Mouse (Mus musculus) heart, postnatal 0 days (tissue): ENCODE results near the gene Akt1. TPM values are rescaled to one million over a fixed set of nuclear protein-coding genes. Genes with fewer than 3 reads are reported as not detected.

Experiments
- ATAC-seq: fragments of 200-750 bp; cut with Nextera tagmentation; 2 replicates; pipeline ENCODE4 v1.8.0; 2017; ENCODE audit warnings: low read depth, moderate number of reproducible peaks, moderate library complexity; ENCODE audit not compliant: insufficient read depth
- DNase-seq: peaks from one replicate; pipeline ENCODE4 v3.0.0-alpha.2; 2016; ENCODE audit warnings: low spot score
- H3K27ac ChIP-seq: fragments of 300-500 bp; sonication (generic); 2 replicates; pipeline ENCODE4 v1.5.1; 2014; ENCODE audit warnings: low read depth, mild to moderate bottlenecking
- H3K27me3 ChIP-seq: fragments of 300-500 bp; sonication (generic); 2 replicates; pipeline ENCODE4 v1.6.1; 2014; ENCODE audit warnings: low read length, mixed read lengths; ENCODE audit not compliant: control insufficient read depth, insufficient read depth
- H3K36me3 ChIP-seq: fragments of 300-500 bp; sonication (generic); replicated peaks from 2 replicates; pipeline ENCODE4 v1.6.1; 2014; ENCODE audit warnings: low read length, mixed read lengths; ENCODE audit not compliant: control insufficient read depth, insufficient read depth
- H3K4me1 ChIP-seq: fragments of 300-500 bp; sonication (generic); 2 replicates; pipeline ENCODE4 v1.6.1; 2014; ENCODE audit warnings: antibody characterized with exemption; ENCODE audit not compliant: control insufficient read depth, insufficient read depth
- H3K4me2 ChIP-seq: fragments of 300-500 bp; sonication (generic); 2 replicates; pipeline ENCODE4 v1.6.1; 2014; ENCODE audit warnings: low read depth, mild to moderate bottlenecking, low read length, moderate library complexity
- H3K4me3 ChIP-seq: fragments of 300-500 bp; sonication (generic); 2 replicates; pipeline ENCODE4 v1.5.1; 2014; ENCODE audit warnings: low read depth, low read length
- H3K9ac ChIP-seq: fragments of 300-500 bp; sonication (generic); replicated peaks from 2 replicates; pipeline ENCODE4 v1.6.1; 2014; ENCODE audit warnings: low read depth, low read length, mixed read lengths
- H3K9me3 ChIP-seq: fragments of 300-500 bp; sonication (generic); replicated peaks from 2 replicates; pipeline ENCODE4 v1.6.1; 2016; ENCODE audit warnings: low read length; ENCODE audit not compliant: control insufficient read depth
- CTCF ChIP-seq: IDR thresholded peaks from 2 replicates; pipeline ENCODE4 v1.5.1; 2016; ENCODE audit warnings: antibody characterized with exemption, control low read depth, low read depth
- EP300 ChIP-seq: IDR thresholded peaks from 2 replicates; pipeline ENCODE4 v1.6.1; 2016; ENCODE audit warnings: antibody characterized with exemption, low read depth
- WGBS: fragments of 180-500 bp; shearing (Covaris S2); extraction: QIAGEN DNeasy Blood & Tissue Kit; methylation state at CpG from one replicate; pipeline ENCODE4 v1.1.7; 2014; 5-methylcytosine and 5-hydroxymethylcytosine counted together
- polyA plus RNA-seq: library from polyadenylated mRNA; unstranded; fragments of >200 nt; fragmentation: Nextera tagmentation; extraction: Ambion mirVana; gene quantifications from 2 replicates; pipeline ENCODE4 v1.2.1, GENCODE M21; 2015
- total RNA-seq: library from RNA; depleted of rRNA; stranded (reverse); fragments of >200 nt; gene quantifications from 2 replicates; pipeline ENCODE4 v1.2.3, GENCODE M21; 2014; ENCODE audit warnings: low replicate concordance

Akt1 gene
- total and polyA plus RNA-seq, 2 experiments from 2014 or later, result 70.9 to 206 TPM

DNA sequence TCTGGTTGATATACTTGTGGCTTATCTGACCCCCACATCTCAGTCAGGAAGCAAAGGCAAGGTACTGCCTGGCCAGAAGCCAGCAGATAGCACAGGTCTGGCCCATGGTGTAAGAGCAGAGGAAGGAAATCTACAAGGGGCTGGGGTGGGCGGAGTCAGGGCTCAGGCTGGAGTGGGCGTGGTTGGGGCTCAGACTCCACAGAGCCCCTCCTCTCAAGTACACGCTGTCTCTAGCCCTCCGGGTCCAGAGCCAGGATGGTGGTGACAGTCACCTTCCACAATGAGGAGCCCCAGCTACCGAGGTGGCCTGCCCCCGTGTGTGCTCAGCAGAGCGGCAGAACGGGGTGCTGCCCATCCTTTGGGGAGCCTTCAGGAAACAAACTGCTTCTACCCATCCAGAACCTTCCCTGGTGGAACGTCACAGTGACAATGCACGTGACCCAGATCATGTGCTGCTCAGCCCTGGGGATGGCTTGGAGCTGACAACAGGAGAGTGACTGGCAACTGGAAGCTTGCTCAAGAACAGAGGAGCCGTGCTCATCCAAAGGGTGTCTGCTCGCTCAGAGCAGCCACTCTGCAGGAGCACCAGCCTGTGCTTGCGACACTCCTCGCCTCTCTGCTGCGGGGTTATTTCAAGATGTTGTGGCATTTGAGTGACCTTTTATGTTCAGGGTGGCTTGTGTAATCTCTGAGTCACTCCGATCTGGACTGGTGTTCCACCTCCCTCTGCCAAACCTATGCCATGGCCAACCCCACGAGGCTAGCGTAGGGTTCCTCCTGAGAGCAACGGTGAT is 45.6 kb downstream of the Akt1 start:
- peak; percentile 70 for DNase-seq

DNA sequence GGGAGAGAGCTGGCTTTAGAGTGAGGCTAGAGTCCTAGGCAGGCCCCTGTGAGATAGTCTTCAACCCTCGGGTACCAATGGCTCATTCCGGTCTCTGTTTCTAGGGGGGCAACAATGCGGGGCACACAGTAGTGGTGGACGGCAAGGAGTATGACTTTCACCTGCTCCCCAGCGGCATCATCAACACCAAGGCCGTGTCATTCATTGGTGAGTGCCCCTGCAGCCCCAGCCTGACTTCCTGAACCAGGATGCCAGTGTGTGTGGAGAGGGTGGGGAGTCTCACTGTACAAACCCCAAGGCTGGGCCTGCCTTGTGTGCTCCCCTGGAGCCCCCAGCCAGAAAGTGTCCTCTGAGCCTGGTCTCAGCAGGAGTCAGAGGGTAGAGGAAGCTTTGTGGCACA is 46.5 kb downstream of the Akt1 start:
- H3K27me3 ChIP-seq, result no peaks in the 10 kb centered on the region
- H3K4me1 ChIP-seq, result peaks cover 33% of the 10 kb centered on the region
- no peak overlapping the region for H3K4me2 ChIP-seq
- peak overlapping the region; percentile 77; the same call in 1 of the 2 replicates for H3K27ac ChIP-seq
- no peak overlapping the region for H3K4me3 ChIP-seq
- 0 out of 2 replicates have a peak, but pooled peaks cover 5% of the 10 kb centered on the region for H3K36me3 ChIP-seq
- 78% methylated on average over 6 of the region's 6 CpGs for WGBS
- H3K9ac ChIP-seq, result no peak overlapping the region
- DNase-seq (no peak), ATAC-seq (no peak)
- H3K9me3 ChIP-seq, result no peaks in the 10 kb centered on the region
- TF ChIP-seq CTCF (no peak), EP300 (no peak)

More for the DNA sequence above, 45.6 kb downstream of the Akt1 start:
- H3K36me3 ChIP-seq, result 0 out of 2 replicates have a peak, but pooled peaks cover 10% of the 10 kb centered on the region
- H3K27me3 ChIP-seq, result no peaks in the 10 kb centered on the region
- peak overlapping the region; percentile 77 for H3K27ac ChIP-seq
- 13% methylated on average over 19 of the region's 19 CpGs for WGBS
- peak overlapping the region; percentile 55 for H3K4me2 ChIP-seq
- peak overlapping the region; percentile 25; the same call in 1 of the 2 replicates for H3K9ac ChIP-seq
- peak; percentile 70 for ATAC-seq
- TF ChIP-seq EP300 (0 out of 2 replicates have a peak, but pooled peaks have one; percentile 16), CTCF (no peak)
- peaks cover 28% of the 10 kb centered on the region for H3K4me1 ChIP-seq
- H3K9me3 ChIP-seq, result no peaks in the 10 kb centered on the region
- peak overlapping the region; percentile 20 for H3K4me3 ChIP-seq

DNA sequence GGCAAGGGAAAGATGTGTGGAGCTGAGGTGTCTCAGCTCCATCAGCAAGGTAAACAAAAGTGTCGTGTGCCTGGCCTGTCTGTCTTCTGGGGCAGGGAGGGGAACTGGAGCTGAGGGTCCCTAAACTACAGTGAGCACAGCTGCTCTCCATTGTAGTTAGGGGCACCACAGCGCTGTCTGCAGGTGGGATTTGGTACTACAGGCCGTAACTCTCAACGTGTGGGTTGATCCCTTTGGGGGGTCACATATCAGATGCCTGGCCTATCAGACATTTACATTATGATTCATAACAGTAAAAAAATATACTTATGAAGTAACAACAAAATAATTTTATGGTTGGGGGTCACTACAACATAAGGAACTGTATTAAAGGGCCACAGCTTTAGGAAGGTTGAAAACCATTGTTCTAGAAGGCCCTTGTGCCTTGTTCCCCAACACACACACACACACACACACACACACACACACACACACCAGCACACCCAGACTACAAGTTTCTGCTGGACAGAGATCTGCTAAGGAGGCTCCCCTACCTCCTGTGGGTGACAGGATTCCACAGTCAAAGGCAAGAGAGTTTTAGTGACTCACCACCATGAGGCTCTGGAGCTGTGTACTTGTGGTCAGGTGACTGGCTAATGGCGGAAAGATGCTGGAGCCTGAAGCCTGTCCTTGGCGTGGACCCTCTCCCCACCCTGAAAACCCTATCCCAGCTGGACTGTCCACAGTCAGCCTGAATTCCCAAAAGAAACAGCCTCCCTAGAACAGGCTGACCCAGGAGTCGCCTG is 47.4 kb downstream of the Akt1 start:
- Histone ChIP-seq H3K9ac (no peak overlapping the region), H3K36me3 (no peaks in the 10 kb centered on the region), H3K27me3 (no peaks in the 10 kb centered on the region), H3K4me1 (peaks cover 37% of the 10 kb centered on the region), H3K27ac (no peak overlapping the region), H3K4me2 (no peak overlapping the region), H3K9me3 (no peaks in the 10 kb centered on the region), H3K4me3 (no peak overlapping the region)
- DNase-seq (no peak), ATAC-seq (no peak)
- 65% methylated on average over 7 of the region's 7 CpGs for WGBS
- TF ChIP-seq EP300 (no peak), CTCF (peak; percentile 44)

DNA sequence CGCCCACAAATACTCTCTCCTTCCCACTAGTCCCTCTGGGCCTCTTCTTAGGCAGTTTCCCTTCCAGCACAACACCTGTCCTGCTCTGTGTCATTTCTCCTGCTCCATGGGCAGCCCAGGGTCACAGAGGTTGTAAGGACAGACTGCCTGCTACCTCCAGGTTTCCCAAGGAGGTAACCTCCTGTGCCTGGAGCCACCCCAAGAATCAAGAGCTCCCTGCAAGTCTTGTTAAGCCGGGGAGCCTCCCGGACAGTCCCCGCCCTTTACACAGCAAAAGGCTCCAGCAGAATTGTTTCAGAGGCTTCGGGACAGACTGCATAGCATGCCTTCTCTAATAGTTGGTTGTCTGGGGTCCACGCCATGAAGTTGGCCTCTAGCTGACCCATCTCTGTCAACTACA is 48.2 kb downstream of the Akt1 start:
- ATAC-seq, result no peak
- DNase-seq, result no peak
- no peak overlapping the region for H3K4me3 ChIP-seq
- WGBS, result 63% methylated on average over 6 of the region's 6 CpGs
- peaks cover 1% of the 10 kb centered on the region; the same call in 1 of the 2 replicates for H3K27me3 ChIP-seq
- no peak for TF ChIP-seq EP300
- no peak for TF ChIP-seq CTCF
- H3K9me3 ChIP-seq, result no peaks in the 10 kb centered on the region
- H3K4me2 ChIP-seq, result no peak overlapping the region
- H3K36me3 ChIP-seq, result no peaks in the 10 kb centered on the region
- H3K4me1 ChIP-seq, result peaks cover 45% of the 10 kb centered on the region
- H3K9ac ChIP-seq, result no peak overlapping the region
- peak overlapping the region; percentile 6; the same call in 1 of the 2 replicates for H3K27ac ChIP-seq

DNA sequence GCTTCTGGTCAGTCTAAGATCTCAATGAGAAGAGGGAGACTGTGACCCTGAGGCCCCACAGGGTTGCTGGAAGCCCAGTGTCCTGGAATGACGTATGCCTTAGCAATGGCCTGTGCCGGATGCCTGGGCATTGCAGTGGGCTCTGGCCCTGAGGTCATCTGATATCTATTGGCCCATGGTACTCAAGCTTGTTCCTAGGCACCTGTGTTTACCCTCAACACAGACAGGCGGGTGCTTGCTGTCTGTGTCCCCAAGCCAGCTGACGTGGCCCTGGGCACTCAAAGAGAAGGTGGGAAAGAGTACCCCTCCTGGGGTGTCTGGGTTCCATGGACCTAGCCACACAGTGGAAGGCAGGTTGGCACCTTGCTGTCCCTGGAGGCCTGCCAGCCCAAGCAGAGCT is 49.0 kb downstream of the Akt1 start:
- 69% methylated on average over 4 of the region's 4 CpGs for WGBS
- no peak overlapping the region for H3K9ac ChIP-seq
- H3K4me1 ChIP-seq, result peaks cover 50% of the 10 kb centered on the region

More for the DNA sequence above, 49.0 kb downstream of the Akt1 start:
- ATAC-seq, result no peak
- TF ChIP-seq CTCF (no peak), EP300 (no peak)
- DNase-seq, result no peak
- Histone ChIP-seq H3K9me3 (no peaks in the 10 kb centered on the region), H3K4me2 (no peak overlapping the region), H3K36me3 (no peaks in the 10 kb centered on the region), H3K27ac (no peak overlapping the region), H3K4me3 (no peak overlapping the region), H3K27me3 (peaks cover 8% of the 10 kb centered on the region)
